Mouse (Mus musculus): Measurements from ENCODE around the gene Kdm5a. TPM values are rescaled to one million over a fixed set of nuclear protein-coding genes. Genes with fewer than 3 reads are reported as not detected.

The Kdm5a gene
- total RNA-seq, 2 experiments from 2014 or later: 36.6 to 40.0 TPM

Other genes starting within 250 kb of the Kdm5a start
- not detected for gene D330020A13Rik, start 69.8 kb upstream of the Kdm5a start, total RNA-seq (2021)
- under 1 TPM; 0.29 to 0.50 TPM for gene B4galnt3, start 69.6 kb upstream of the Kdm5a start, total RNA-seq (2021)
- gene Ccdc77, start 250 bp downstream of the Kdm5a start, total RNA-seq (2021): 1 to 10 TPM; 7.1 to 7.7 TPM
- gene Il17ra, start 99.1 kb downstream of the Kdm5a start, total RNA-seq (2021): 1 to 10 TPM; 3.3 to 5.4 TPM
- under 1 TPM in 1 of 2 experiments, not detected in 1; 0.05 TPM for gene Tmem121b, start 129.7 kb downstream of the Kdm5a start, total RNA-seq (2021)
- gene Hdhd5, start 167.2 kb downstream of the Kdm5a start, total RNA-seq (2021): 10 to 100 TPM; 20.1 to 21.7 TPM